Mouse (Mus musculus): ENCODE results near the gene Cog3. TPM values are rescaled to one million over a fixed set of nuclear protein-coding genes. Genes with fewer than 3 reads are reported as not detected.

The Cog3 gene
- polyA plus RNA-seq, 1 experiment from 2014 or later, result 22.5 TPM

GRCm38 (mm10) chr14:75660936-75661335, 93.4 kb downstream of the Cog3 start:
- Histone ChIP-seq H3K27ac (ENCODE audit: low read depth) (no peak overlapping the region), H3K9ac (ENCODE audit: low read length) (no peak overlapping the region), H3K4me3 (ENCODE audit: low read depth, low read length) (no peak overlapping the region), H3K27me3 (replicated peaks; ENCODE audit: control insufficient read depth, insufficient read depth, low read length) (no peaks in the 10 kb centered on the region), H3K36me3 (ENCODE audit: control insufficient read depth, insufficient read depth, low read length) (no peaks in the 10 kb centered on the region), H3K4me2 (ENCODE audit: low read length) (no peak overlapping the region), H3K4me1 (replicated peaks; ENCODE audit: control insufficient read depth, insufficient read depth, low read length) (no peaks in the 10 kb centered on the region), H3K9me3 (ENCODE audit: control insufficient read depth, low read length) (no peaks in the 10 kb centered on the region)
- DNase-seq (ENCODE audit: low spot score) (no peak), ATAC-seq (replicated peaks; ENCODE audit: low FRiP score, low TSS enrichment, low read depth) (no peak)
- 84% methylated on average over 6 of the region's 6 CpGs for WGBS

Other genes starting within 250 kb of the Cog3 start
- not detected in 2 replicates for gene Spert, start 161.4 kb downstream of the Cog3 start, polyA plus RNA-seq (2014; fragmentation: Nextera tagmentation; extraction: Ambion mirVana)
- gene Erich6b, start 112.3 kb downstream of the Cog3 start, polyA plus RNA-seq (2014; fragmentation: Nextera tagmentation; extraction: Ambion mirVana), result not detected in 2 replicates
- 4.7 and 5.4 TPM in 2 replicates for gene Slc25a30, start 32.5 kb upstream of the Cog3 start, polyA plus RNA-seq (2014; fragmentation: Nextera tagmentation; extraction: Ambion mirVana)
- 1,249 and 1,259 TPM in 2 replicates for gene Tpt1, start 90.6 kb upstream of the Cog3 start, polyA plus RNA-seq (2014; fragmentation: Nextera tagmentation; extraction: Ambion mirVana)
- 1.1 and 1.5 TPM in 2 replicates for gene Kctd4, start 200.5 kb upstream of the Cog3 start, polyA plus RNA-seq (2014; fragmentation: Nextera tagmentation; extraction: Ambion mirVana)

All from intestine, embryonic 14.5 days (tissue).